Mouse (Mus musculus) urinary bladder, adult 18-20 months (tissue): ENCODE data around the gene Itih4.

Source experiments
- DNase-seq, 2 experiments: peaks; one replicate each; pipeline ENCODE4 v3.0.0; 2022; ENCODE audit warnings: low spot score in 2 of 2, mixed read lengths in 2 of 2

Itih4 gene

DNA sequence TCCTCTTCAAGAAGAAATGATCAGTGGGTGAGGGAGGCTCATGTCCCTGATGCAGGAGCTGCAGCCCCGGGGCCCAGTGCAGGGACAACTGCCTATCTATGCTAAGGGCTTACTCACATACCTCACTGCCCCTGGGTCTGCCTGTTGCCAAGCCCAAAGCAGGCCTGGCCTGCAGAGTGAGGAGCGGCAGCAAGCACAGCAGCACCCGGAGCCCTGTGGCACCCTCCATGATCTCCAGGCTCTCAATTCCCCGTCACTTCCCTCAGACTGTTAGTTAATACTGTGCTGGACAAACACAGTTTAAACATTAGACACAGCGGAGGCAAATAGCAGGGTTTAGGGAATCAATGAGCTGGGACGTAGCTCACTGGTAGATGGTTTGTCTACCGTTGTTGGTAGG, 56.8 kb downstream of the Itih4 start, which contains the start of gene Itih1:
Gene Itih1, minus strand, starts transcription at position 252 of the 400 bp plus-strand sequence.
- no peak for DNase-seq

- DNase-seq: peak; percentile 35 to 36
These were observed 57.8 kb downstream of the Itih4 start for GRCm38 (mm10) chr14:30943860-30944674.

- no peak for DNase-seq
These were observed 58.5 kb downstream of the Itih4 start for GRCm38 (mm10) chr14:30944745-30945144.

- DNase-seq: no peak
These were observed 63.7 kb downstream of the Itih4 start for GRCm38 (mm10) chr14:30949986-30950385.

DNA sequence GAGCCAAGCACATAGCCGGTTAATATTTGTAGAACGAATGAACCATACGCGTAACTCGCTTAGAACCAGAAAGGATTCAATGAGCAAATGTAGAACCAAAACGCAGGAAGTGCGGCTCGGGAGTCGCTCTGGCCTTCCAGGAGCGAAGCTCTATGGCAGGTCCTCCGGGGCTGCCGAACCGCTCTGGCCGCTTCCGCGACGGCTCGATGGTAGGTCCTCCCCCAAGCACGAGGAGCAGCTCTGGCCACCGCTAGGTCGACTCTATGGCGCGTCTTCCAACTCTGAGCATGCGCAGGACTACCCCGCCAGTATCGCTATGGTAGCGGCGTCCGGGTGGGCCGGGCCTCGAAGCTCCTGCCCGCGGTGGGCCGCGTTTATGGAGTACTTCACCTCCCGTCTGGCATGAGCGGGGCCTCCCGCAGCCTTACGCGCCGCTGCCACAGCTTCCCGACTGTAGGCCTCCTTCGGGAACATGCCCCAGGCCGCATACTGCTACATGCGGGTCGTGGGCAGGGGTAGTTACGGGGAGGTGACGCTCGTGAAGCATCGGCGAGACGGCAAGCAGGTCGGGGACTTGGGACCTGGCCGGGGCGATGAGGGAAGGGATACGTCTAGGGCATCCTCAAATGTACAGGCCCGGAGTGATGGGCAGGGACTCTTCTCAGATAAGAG, 65.0 kb downstream of the Itih4 start, which contains the start of gene Nek4:
Gene Nek4, plus strand, starts transcription at position 224 of the 672 bp plus-strand sequence.
- peak; percentile 89 to 94 for DNase-seq
